Mouse (Mus musculus): ENCODE results near the gene Zmiz1.

- TF ChIP-seq CTCF (conservative IDR thresholded peaks at IDR 0.05; ENCODE audit: low read length) (no peak), POU5F1 (IDR thresholded peaks at IDR 0.05; ENCODE audit: borderline replicate concordance, low read length) (no peak)
Observed at GRCm38 (mm10) chr14:25592522-25592921, 133.5 kb downstream of the Zmiz1 start.
